Mouse (Mus musculus): ENCODE data around the gene Pax5.

Gene Pax5

GRCm38 (mm10) chr4:44601370-44601769, 108.9 kb downstream of the Pax5 start:
- no peak for DNase-seq (ENCODE audit: low read depth in 1 of 2, low spot score in 2 of 2)

DNA sequence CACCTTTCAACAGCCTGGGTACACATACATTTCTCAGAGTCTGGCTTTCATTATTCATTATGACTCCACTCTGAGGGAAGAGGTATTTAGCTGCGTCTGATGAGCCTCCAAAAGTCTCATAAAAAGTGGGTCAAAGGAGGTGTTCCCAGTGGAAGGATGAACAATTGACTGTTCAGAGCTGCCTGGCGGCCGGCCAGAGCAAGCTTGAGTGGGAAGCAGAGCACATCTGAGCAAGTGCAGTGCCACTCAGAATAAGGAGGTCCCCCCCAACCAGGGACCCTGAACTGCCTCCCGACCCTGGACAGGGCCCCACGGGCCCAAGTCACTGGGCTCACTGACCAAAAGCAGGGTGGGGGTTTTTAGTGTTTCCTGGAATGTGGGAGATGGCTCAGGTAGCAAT, 109.4 kb downstream of the Pax5 start:
- no peak for DNase-seq (ENCODE audit: low read depth in 1 of 2, low spot score in 2 of 2)

- DNase-seq (ENCODE audit: low read depth in 1 of 2, low spot score in 2 of 2) = no peak
These were observed 112.3 kb downstream of the Pax5 start for GRCm38 (mm10) chr4:44597965-44598364.

DNA sequence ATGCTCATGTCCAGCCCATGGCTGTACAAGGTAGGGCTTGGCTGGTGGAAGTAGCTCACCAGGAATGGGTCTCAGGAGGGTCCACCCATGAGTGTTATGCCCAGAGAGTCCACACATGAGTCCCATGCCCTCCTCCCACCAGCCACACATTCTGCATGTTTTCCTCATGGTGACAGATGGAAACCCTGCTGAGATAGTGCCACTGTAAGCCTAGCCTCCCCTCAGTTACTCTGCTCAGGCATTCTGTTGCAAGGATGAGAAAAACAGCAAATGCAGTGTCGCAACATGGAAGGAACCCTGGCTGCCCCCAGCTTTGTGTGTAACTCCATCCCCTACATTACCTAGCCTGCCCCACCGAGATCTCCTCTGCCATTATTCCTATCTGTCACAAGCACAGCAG, 117.2 kb downstream of the Pax5 start:
- no peak for DNase-seq (ENCODE audit: low read depth in 1 of 2, low spot score in 2 of 2)

- no peak for DNase-seq (ENCODE audit: low read depth in 1 of 2, low spot score in 2 of 2)
These were observed 127.6 kb downstream of the Pax5 start for GRCm38 (mm10) chr4:44582687-44583086.

- no peak for DNase-seq (ENCODE audit: low read depth in 1 of 2, low spot score in 2 of 2)
These were observed 131.7 kb downstream of the Pax5 start for GRCm38 (mm10) chr4:44578591-44578990.

- no peak for DNase-seq (ENCODE audit: low read depth in 1 of 2, low spot score in 2 of 2)
These were observed 133.0 kb downstream of the Pax5 start for GRCm38 (mm10) chr4:44577293-44577692.

- DNase-seq (ENCODE audit: low read depth in 1 of 2, low spot score in 2 of 2) = no peak
These were observed 133.5 kb downstream of the Pax5 start for GRCm38 (mm10) chr4:44576786-44577185.

GRCm38 (mm10) chr4:44573017-44573416, 137.3 kb downstream of the Pax5 start:
- DNase-seq (ENCODE audit: low read depth in 1 of 2, low spot score in 2 of 2) = no peak

GRCm38 (mm10) chr4:44572373-44572772, 137.9 kb downstream of the Pax5 start:
- DNase-seq (ENCODE audit: low read depth in 1 of 2, low spot score in 2 of 2) = no peak

GRCm38 (mm10) chr4:44569138-44569537, 141.1 kb downstream of the Pax5 start:
- DNase-seq (ENCODE audit: low read depth in 1 of 2, low spot score in 2 of 2) = no peak

GRCm38 (mm10) chr4:44568666-44569065, 141.6 kb downstream of the Pax5 start:
- no peak for DNase-seq (ENCODE audit: low read depth in 1 of 2, low spot score in 2 of 2)

- DNase-seq (ENCODE audit: low read depth in 1 of 2, low spot score in 2 of 2) = no peak
These were observed 143.9 kb downstream of the Pax5 start for GRCm38 (mm10) chr4:44566401-44566800.

DNA sequence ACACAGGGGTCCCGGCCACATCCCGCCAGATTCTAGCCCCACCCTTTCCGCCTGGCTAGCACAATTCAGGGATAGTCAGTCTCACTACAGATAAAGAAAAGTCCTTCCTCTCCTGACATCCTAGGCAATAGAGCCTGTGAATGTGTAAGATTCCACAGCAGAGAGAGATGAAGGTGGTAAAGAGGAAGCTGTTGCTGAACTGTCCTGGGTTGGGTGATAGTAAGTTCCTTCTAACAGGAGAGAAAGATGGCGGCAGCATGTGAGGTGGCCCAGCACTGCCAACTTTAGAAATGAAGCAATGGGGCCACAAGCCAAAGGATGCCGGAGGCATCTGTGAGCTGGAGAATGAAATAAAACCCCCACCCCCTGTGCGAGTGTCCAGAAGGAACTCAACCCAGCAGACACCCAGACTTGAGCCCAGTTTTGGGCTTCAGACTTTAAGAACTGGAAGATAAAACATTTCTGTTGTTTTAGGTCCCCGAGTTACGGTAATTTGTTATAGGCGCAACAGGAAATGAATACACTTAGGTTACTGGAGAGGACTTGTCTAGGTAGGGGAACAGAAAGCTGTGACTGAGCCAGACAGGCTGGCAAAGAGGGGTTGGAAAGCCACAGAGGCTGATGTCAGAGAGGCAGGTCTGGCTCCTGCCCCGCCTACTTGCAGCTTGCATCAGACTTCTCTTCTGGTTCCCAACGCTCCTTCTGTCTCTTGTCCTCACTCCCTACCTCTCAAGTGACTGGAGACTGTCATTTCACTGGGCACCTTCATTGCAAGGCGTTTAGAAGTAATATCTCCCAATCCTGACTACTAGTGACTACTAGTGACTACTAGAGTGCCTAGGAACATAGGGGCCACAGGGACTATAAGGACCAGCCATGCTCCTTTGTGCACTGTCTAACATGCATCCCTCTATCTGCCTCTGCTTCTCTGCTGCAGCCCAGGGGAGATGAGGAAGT, 144.9 kb downstream of the Pax5 start:
- no peak for DNase-seq (ENCODE audit: low read depth in 1 of 2, low spot score in 2 of 2)

GRCm38 (mm10) chr4:44564602-44565001, 145.7 kb downstream of the Pax5 start:
- peak in 1 of 2 experiments; percentile 30 for DNase-seq (ENCODE audit: low read depth in 1 of 2, low spot score in 2 of 2)

GRCm38 (mm10) chr4:44560956-44561355, 149.3 kb downstream of the Pax5 start:
- DNase-seq (ENCODE audit: low read depth in 1 of 2, low spot score in 2 of 2) = no peak

- no peak for DNase-seq (ENCODE audit: low read depth in 1 of 2, low spot score in 2 of 2)
These were observed 151.7 kb downstream of the Pax5 start for GRCm38 (mm10) chr4:44558564-44558955.

DNA sequence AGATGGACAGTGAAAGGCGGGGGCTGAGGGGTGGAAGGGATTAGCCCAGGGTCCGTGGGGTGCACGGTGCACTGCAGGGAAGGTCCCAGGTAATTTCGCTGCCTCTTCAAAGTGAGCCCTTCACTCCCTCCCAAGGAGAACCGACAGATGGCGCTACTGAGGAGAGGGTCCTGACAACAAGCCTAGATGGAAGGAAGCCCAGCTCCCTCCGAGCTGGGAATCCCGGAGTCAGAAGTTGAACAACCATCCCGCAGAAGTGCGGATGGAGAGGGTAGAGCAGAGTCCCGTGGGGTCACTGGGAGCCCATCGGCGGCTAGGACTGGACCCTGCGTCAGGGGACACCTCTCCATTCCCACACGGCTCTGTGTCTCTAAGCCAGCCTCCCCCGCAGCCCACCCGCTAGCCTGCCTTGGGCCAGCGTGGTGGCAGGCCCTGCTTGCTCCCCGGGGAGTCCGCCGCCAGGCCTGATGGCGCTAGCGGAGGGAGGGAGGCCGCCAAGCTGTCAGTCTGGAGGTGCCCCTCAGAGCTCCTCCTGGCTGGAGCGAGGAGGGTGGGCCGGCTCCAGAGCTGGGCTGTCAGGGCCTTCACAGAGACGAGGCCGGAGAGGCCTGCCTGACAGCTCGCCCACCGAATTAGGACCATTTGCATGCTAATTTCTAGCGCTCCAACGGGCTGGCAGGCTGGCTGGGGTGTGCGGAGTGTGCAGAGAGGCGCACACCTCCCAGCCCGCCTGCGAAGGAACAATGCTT, 152.3 kb downstream of the Pax5 start:
- DNase-seq (ENCODE audit: low read depth in 1 of 2, low spot score in 2 of 2) = no peak

- DNase-seq (ENCODE audit: low read depth in 1 of 2, low spot score in 2 of 2) = no peak
These were observed 153.6 kb downstream of the Pax5 start for GRCm38 (mm10) chr4:44556586-44557281.

DNA sequence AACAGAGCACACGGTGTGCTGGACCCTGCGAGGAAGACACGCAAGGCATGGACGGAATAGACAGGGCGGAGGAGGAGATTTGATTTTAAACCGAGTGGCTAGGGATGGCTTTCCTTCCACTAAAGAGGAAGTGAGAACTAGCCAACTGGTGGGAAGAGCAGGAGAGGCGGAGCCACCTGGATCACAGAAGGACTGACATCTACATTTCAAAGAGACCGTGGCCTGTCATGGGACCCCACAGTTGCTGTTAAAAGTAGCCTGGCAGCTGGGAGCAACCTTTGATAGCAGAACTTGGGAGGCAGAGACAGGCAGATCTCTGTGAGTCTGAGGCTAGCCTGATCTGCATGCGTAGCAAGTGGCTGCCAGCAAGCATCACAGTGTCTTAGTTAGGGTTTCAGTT, 154.7 kb downstream of the Pax5 start:
- no peak for DNase-seq (ENCODE audit: low read depth in 1 of 2, low spot score in 2 of 2)

DNA sequence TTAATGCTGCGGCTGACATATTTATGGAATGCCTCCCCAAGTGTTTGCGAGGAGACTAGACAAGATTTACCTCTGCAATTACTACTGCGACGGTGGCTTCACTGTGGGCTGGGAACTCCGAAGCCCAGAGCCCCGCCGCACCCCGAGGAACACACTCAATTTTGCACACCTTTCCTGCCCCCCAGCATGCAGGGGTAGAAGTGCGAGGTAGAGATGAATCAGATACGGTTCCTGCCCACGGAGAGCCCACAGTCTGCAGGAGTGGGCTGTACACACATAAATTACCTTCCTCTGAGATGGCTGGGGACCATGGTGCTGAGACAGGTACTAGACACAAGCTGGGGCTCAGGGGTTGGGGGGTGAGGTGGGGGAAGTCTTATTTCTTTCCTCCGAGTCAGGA, 158.8 kb downstream of the Pax5 start:
- no peak for DNase-seq (ENCODE audit: low read depth in 1 of 2, low spot score in 2 of 2)

GRCm38 (mm10) chr4:44549029-44549428, 161.3 kb downstream of the Pax5 start:
- DNase-seq (ENCODE audit: low read depth in 1 of 2, low spot score in 2 of 2) = no peak

Data from monocyte, adult 2 months (primary cell).